Comparison of ENCODE assay signal across 13 mouse cellular contexts in the genomic region with DNA sequence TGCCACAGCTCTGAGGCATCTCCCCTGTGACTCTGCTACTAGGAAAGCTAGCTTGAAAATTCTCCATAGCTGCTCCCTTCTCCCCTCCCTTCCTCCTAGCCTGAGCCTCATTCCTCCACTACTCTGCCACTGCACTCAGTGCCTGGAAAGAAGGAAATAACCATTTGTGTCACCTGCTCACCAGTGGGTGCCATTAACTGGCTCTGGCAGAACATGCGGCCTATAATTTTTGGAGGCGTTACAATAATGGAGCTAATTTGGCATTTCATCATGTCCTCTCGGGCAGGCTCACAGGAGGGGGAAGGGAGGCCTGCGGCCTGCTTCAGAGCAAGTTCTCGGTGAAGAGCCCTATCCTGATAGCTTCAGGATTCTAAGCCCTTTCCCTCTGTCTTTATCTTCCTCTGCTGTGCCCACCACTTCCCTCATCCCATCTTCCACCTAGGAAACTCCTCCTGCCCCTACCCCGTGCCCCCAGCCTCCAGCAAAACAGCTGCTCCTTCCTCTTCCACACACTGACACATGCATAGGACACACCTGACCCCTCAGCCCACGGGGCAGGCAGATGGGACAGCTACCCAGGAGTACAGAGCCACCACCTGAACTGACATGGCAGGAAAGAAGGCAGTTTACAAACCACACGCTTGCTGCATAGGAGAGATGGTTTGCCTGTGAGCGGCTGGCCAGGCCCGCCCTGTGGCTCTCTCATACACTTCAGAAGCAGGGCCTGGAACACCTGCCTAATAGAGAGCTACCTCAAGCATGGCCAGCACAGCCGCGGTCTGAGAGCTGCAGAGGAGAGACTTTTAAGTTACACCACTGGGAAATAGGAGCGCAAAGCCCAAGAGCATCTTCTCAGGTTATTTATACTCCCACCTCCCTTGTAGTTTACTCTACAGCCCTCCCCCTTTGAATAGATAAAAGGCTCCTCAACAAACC. TPM values are rescaled to one million over a fixed set of nuclear protein-coding genes. Genes with fewer than 3 reads are reported as not detected.
DNase-seq lines count a peak whose midpoint lies in the region; ATAC-seq and TF ChIP-seq lines count a peak whose summit lies in the region.
"Had no signal": no experiment of that assay in that cellular context is flagged by ENCODE, and none has a peak within 500 bp of the region (broad histone marks: within the 10 kb centered on the region; RNA-seq: fewer than 3 reads in every experiment).

No protein-coding gene starts in this region.

- no peak for TF ChIP-seq POLR2A in cerebellum, adult 2 months (IDR thresholded peaks at IDR 0.05; ENCODE audit: borderline replicate concordance, insufficient read depth, low read length)
- TF ChIP-seq POLR2A in heart, adult 2 months (IDR thresholded peaks at IDR 0.05; ENCODE audit: insufficient read depth, low read depth, low read length) = no peak

- H3K9me3 ChIP-seq in hindbrain, embryonic 14.5 days (ENCODE audit: control insufficient read depth, low read length) = no peaks in the 10 kb centered on the region
- H3K9me3 ChIP-seq in hindbrain, embryonic 11.5 days (ENCODE audit: control insufficient read depth, low read length) = no peaks in the 10 kb centered on the region
- no peaks in the 10 kb centered on the region for H3K9me3 ChIP-seq in forebrain, embryonic 16.5 days (ENCODE audit: control insufficient read depth, low read length)
- H3K9me3 ChIP-seq: midbrain, embryonic 10.5 days had no signal

- no peak for DNase-seq in hindbrain, embryonic 14.5 days (ENCODE audit: low spot score)
- no peak for DNase-seq in hindbrain, embryonic 11.5 days (ENCODE audit: low spot score)
- peak; percentile 90 for DNase-seq in brain, adult 2 months (ENCODE audit: low read depth, low spot score)
- DNase-seq in cerebellum, adult 2 months = peak; percentile 62 to 85
- no peak for DNase-seq in spleen, postnatal 10 days (ENCODE audit: low spot score in 2 of 2)
- no peak for DNase-seq in heart, adult 2 months
- DNase-seq: heart, adult 18-20 months; heart, postnatal 10 days; lung, postnatal 14 days had no signal

- ATAC-seq in hindbrain, embryonic 14.5 days (ENCODE audit: low FRiP score) = no peak
- no peak for ATAC-seq in hindbrain, embryonic 11.5 days (ENCODE audit: low FRiP score)
- ATAC-seq in forebrain, embryonic 16.5 days = peak; percentile 67

- intact Hi-C loops in heart, adult 2 months (cut with DNase I) = no loop called here

- H3K4me3 ChIP-seq in hindbrain, embryonic 14.5 days (replicated peaks; ENCODE audit: low read length) = no peak overlapping the region
- H3K4me3 ChIP-seq in hindbrain, embryonic 11.5 days (ENCODE audit: low read depth, low read length) = no peak overlapping the region
- no peak overlapping the region for H3K4me3 ChIP-seq in cerebellum, adult 2 months (replicated peaks; ENCODE audit: insufficient read depth, low read depth, low read length)
- no peak overlapping the region for H3K4me3 ChIP-seq in forebrain, embryonic 16.5 days (replicated peaks; ENCODE audit: low read length)
- no peak overlapping the region for H3K4me3 ChIP-seq in heart, adult 2 months
- H3K4me3 ChIP-seq: midbrain, embryonic 10.5 days had no signal

- no peaks in the 10 kb centered on the region for H3K27me3 ChIP-seq in hindbrain, embryonic 14.5 days (ENCODE audit: control insufficient read depth, insufficient read depth, low read length)
- H3K27me3 ChIP-seq in hindbrain, embryonic 11.5 days (ENCODE audit: control insufficient read depth, insufficient read depth, low read length) = no peaks in the 10 kb centered on the region
- no peaks in the 10 kb centered on the region for H3K27me3 ChIP-seq in cerebellum, adult 2 months (ENCODE audit: control insufficient read depth, insufficient read depth, low read length)
- no peaks in the 10 kb centered on the region for H3K27me3 ChIP-seq in forebrain, embryonic 16.5 days (replicated peaks; ENCODE audit: control insufficient read depth, insufficient read depth, low read length)
- H3K27me3 ChIP-seq in heart, adult 2 months (ENCODE audit: control insufficient read depth, insufficient read depth, low read length) = no peaks in the 10 kb centered on the region

- H3K4me2 ChIP-seq in hindbrain, embryonic 14.5 days (replicated peaks) = no peak overlapping the region
- no peak overlapping the region for H3K4me2 ChIP-seq in hindbrain, embryonic 11.5 days (replicated peaks; ENCODE audit: low read depth, low read length)
- no peak overlapping the region for H3K4me2 ChIP-seq in forebrain, embryonic 16.5 days (ENCODE audit: low read length)

- H3K4me1 ChIP-seq in hindbrain, embryonic 14.5 days (replicated peaks; ENCODE audit: control insufficient read depth, insufficient read depth, low read length) = no peaks in the 10 kb centered on the region
- H3K4me1 ChIP-seq in hindbrain, embryonic 11.5 days (replicated peaks; ENCODE audit: control insufficient read depth, insufficient read depth, low read length) = no peaks in the 10 kb centered on the region
- peaks cover 13% of the 10 kb centered on the region for H3K4me1 ChIP-seq in cerebellum, adult 2 months (ENCODE audit: control insufficient read depth, insufficient read depth, low read length)
- H3K4me1 ChIP-seq in forebrain, embryonic 16.5 days (replicated peaks; ENCODE audit: control insufficient read depth, insufficient read depth, low read length) = peaks cover 4% of the 10 kb centered on the region; the same call in 1 of the 2 replicates
- no peaks in the 10 kb centered on the region for H3K4me1 ChIP-seq in heart, adult 2 months (ENCODE audit: control insufficient read depth, insufficient read depth, low read length)
- H3K4me1 ChIP-seq: midbrain, embryonic 10.5 days had no signal

- no peaks in the 10 kb centered on the region for H3K79me2 ChIP-seq in heart, adult 2 months (replicated peaks; ENCODE audit: control insufficient read depth, insufficient read depth, low read length)

- H3K9ac ChIP-seq in hindbrain, embryonic 14.5 days = no peak overlapping the region
- H3K9ac ChIP-seq in hindbrain, embryonic 11.5 days (ENCODE audit: low read depth, low read length) = no peak overlapping the region
- H3K9ac ChIP-seq in forebrain, embryonic 16.5 days (replicated peaks; ENCODE audit: low read depth, low read length) = no peak overlapping the region
- H3K9ac ChIP-seq in heart, adult 2 months (ENCODE audit: low read depth, low read length) = no peak overlapping the region
- H3K9ac ChIP-seq: liver, embryonic 14.5 days had no signal

- WGBS in hindbrain, embryonic 14.5 days = 74% methylated on average over 13 of the region's 13 CpGs
- WGBS in hindbrain, embryonic 11.5 days = 88% methylated on average over 13 of the region's 13 CpGs
- 54% methylated on average over 13 of the region's 13 CpGs for WGBS in cerebellum, adult 2 months
- WGBS in forebrain, embryonic 16.5 days = 73% methylated on average over 13 of the region's 13 CpGs
- WGBS in heart, adult 2 months = 84% methylated on average over 13 of the region's 13 CpGs

- no peak for TF ChIP-seq EP300 in heart, adult 2 months (IDR thresholded peaks at IDR 0.05; ENCODE audit: insufficient read depth, low read depth, low read length)

- H3K27ac ChIP-seq in hindbrain, embryonic 14.5 days = 0 out of 2 replicates have a peak overlapping the region, but pooled peaks have one; percentile 20
- no peak overlapping the region for H3K27ac ChIP-seq in hindbrain, embryonic 11.5 days (ENCODE audit: low read depth, low read length)
- 0 out of 2 replicates have a peak overlapping the region, but pooled peaks have one; percentile 10 for H3K27ac ChIP-seq in cerebellum, adult 2 months (ENCODE audit: insufficient read depth, low read length)
- no peak overlapping the region for H3K27ac ChIP-seq in forebrain, embryonic 16.5 days (ENCODE audit: low read length)
- H3K27ac ChIP-seq in heart, adult 2 months = no peak overlapping the region
- H3K27ac ChIP-seq: liver, embryonic 14.5 days; midbrain, embryonic 10.5 days had no signal

- no peaks in the 10 kb centered on the region for H3K36me3 ChIP-seq in hindbrain, embryonic 14.5 days (replicated peaks; ENCODE audit: control insufficient read depth, insufficient read depth)
- no peaks in the 10 kb centered on the region for H3K36me3 ChIP-seq in hindbrain, embryonic 11.5 days (ENCODE audit: control insufficient read depth, insufficient read depth, low read length)
- H3K36me3 ChIP-seq in forebrain, embryonic 16.5 days (ENCODE audit: control insufficient read depth, insufficient read depth) = no peaks in the 10 kb centered on the region
- H3K36me3 ChIP-seq in heart, adult 2 months (ENCODE audit: control insufficient read depth, insufficient read depth, low read length) = no peaks in the 10 kb centered on the region
- H3K36me3 ChIP-seq: midbrain, embryonic 10.5 days had no signal

- no peak for TF ChIP-seq CTCF in cerebellum, adult 2 months (IDR thresholded peaks at IDR 0.05; ENCODE audit: borderline replicate concordance, insufficient read depth, low read depth, low read length)
- no peak for TF ChIP-seq CTCF in heart, adult 2 months (IDR thresholded peaks at IDR 0.05)

RNA-seq across cellular contexts. Expression of gene Syt6, which starts 31.9 kb away (rescaled TPM):
- polyA plus RNA-seq in hindbrain, embryonic 14.5 days (2014; fragmentation: Nextera tagmentation; extraction: Ambion mirVana) = 14.9 and 16.2 TPM in 2 replicates
- polyA plus RNA-seq in hindbrain, embryonic 11.5 days (2014; fragmentation: Nextera tagmentation; extraction: Ambion mirVana) = 2.7 and 3.1 TPM in 2 replicates
- 11.7 and 12.3 TPM in 2 replicates for polyA plus RNA-seq in cerebellum, adult 2 months (2012; rRNA removed)
- polyA plus RNA-seq in forebrain, embryonic 16.5 days (2015; fragmentation: Nextera tagmentation; extraction: Ambion mirVana) = 23.5 and 25.4 TPM in 2 replicates
- total RNA-seq in heart, adult 2 months (2021) = under 1 TPM in 1 of 2 experiments, not detected in 1; 0.05 TPM
- not detected in 2 replicates for polyA plus RNA-seq in heart, adult 2 months (2012; rRNA removed)
- total RNA-seq: heart, adult 18-20 months; heart, postnatal 10 days had no signal

RNA-seq across cellular contexts. Expression of gene Atg4a-ps, which starts 38.9 kb away (rescaled TPM):
- polyA plus RNA-seq in hindbrain, embryonic 14.5 days (2014; fragmentation: Nextera tagmentation; extraction: Ambion mirVana) = 0.11 and 0.16 TPM in 2 replicates
- 0.22 TPM in 1 of 2 replicates, not detected in the other for polyA plus RNA-seq in hindbrain, embryonic 11.5 days (2014; fragmentation: Nextera tagmentation; extraction: Ambion mirVana)
- 0.07 and 0.08 TPM in 2 replicates for polyA plus RNA-seq in cerebellum, adult 2 months (2012; rRNA removed)
- polyA plus RNA-seq in forebrain, embryonic 16.5 days (2015; fragmentation: Nextera tagmentation; extraction: Ambion mirVana) = 0.16 and 0.17 TPM in 2 replicates
- 1 to 10 TPM in 1 of 2 experiments, not detected in 1; 1.9 TPM for total RNA-seq in heart, adult 2 months (2021)
- polyA plus RNA-seq in heart, adult 2 months (2012; rRNA removed) = 0.12 TPM in 1 of 2 replicates, not detected in the other
- polyA plus RNA-seq: spleen, adult 2 months had no signal

Comparison
In these comparisons a context has a peak if more than half of its experiments do, and no peak if none do; other contexts are left out.
1. H3K27ac ChIP-seq: peak in hindbrain, embryonic 14.5 days (single experiment) and cerebellum, adult 2 months (single experiment); none in hindbrain, embryonic 11.5 days (single experiment), forebrain, embryonic 16.5 days (single experiment) and heart, adult 2 months (single experiment).
2. DNase-seq: peak in brain, adult 2 months (single experiment) and cerebellum, adult 2 months (2 of 2); none in hindbrain, embryonic 14.5 days (single experiment), hindbrain, embryonic 11.5 days (single experiment), spleen, postnatal 10 days (0 of 2) and heart, adult 2 months (0 of 2).